Mouse (Mus musculus) forebrain, embryonic 13.5 days (tissue): Measurements from ENCODE around the gene 1520401A03Rik. TPM values are rescaled to one million over a fixed set of nuclear protein-coding genes. Genes with fewer than 3 reads are reported as not detected.
A peak's percentile ranks its signal among the peaks of the same experiment; 100 is the strongest.

Source experiments
- ATAC-seq: fragments of 200-750 bp; cut with Nextera tagmentation; 2 replicates; pipeline ENCODE4 v1.8.0; 2017
- H3K27ac ChIP-seq: fragments of 300-500 bp; sonication (generic); 2 replicates; pipeline ENCODE4 v1.5.1; 2015; ENCODE audit warnings: inconsistent platforms, mild to moderate bottlenecking, moderate library complexity
- H3K27me3 ChIP-seq: fragments of 300-500 bp; sonication (generic); 2 replicates; pipeline ENCODE4 v1.6.1; 2015; ENCODE audit warnings: mild to moderate bottlenecking, inconsistent platforms
- H3K36me3 ChIP-seq: fragments of 300-500 bp; sonication (generic); 2 replicates; pipeline ENCODE4 v1.6.1; 2015; ENCODE audit warnings: mild to moderate bottlenecking, inconsistent platforms; ENCODE audit not compliant: poor library complexity, severe bottlenecking
- H3K4me1 ChIP-seq: fragments of 300-500 bp; sonication (generic); 2 replicates; pipeline ENCODE4 v1.6.1; 2015; ENCODE audit warnings: inconsistent platforms
- H3K4me2 ChIP-seq: fragments of 300-500 bp; sonication (generic); 2 replicates; pipeline ENCODE4 v1.6.1; 2015; ENCODE audit warnings: inconsistent platforms, mild to moderate bottlenecking, moderate library complexity
- H3K4me3 ChIP-seq: fragments of 300-500 bp; sonication (generic); 2 replicates; pipeline ENCODE4 v1.5.1; 2015; ENCODE audit warnings: mild to moderate bottlenecking, inconsistent platforms
- H3K9ac ChIP-seq: fragments of 300-500 bp; sonication (generic); 2 replicates; pipeline ENCODE4 v1.6.1; 2015; ENCODE audit warnings: mild to moderate bottlenecking, inconsistent platforms
- H3K9me3 ChIP-seq: fragments of 300-500 bp; sonication (generic); replicated peaks from 2 replicates; pipeline ENCODE4 v1.6.1; 2016; ENCODE audit warnings: inconsistent platforms
- WGBS: fragments of 180-500 bp; shearing (Covaris S2); methylation state at CpG from one replicate; pipeline ENCODE4 v1.1.7; 2015; 5-methylcytosine and 5-hydroxymethylcytosine counted together
- polyA plus RNA-seq: library from polyadenylated mRNA; unstranded; fragments of >200 nt; fragmentation: Nextera tagmentation; extraction: Ambion mirVana; gene quantifications from 2 replicates; pipeline ENCODE4 v1.2.1, GENCODE M21; 2015

The 1520401A03Rik gene
- polyA plus RNA-seq, 1 experiment from 2014 or later: not detected

GRCm38 (mm10) chr17:23674271-23674952 is 48.2 kb downstream of the 1520401A03Rik start:
- Histone ChIP-seq H3K4me1 (peaks cover 47% of the 10 kb centered on the region), H3K9me3 (no peaks in the 10 kb centered on the region), H3K4me3 (peak overlapping the region; percentile 64), H3K9ac (peak overlapping the region; percentile 66), H3K36me3 (peaks cover 11% of the 10 kb centered on the region), H3K4me2 (peak overlapping the region; percentile 67), H3K27me3 (peaks cover 41% of the 10 kb centered on the region), H3K27ac (no peak overlapping the region)
- no peak for ATAC-seq
- 48% methylated on average over 9 of the region's 9 CpGs for WGBS

GRCm38 (mm10) chr17:23673424-23674073 is 49.0 kb downstream of the 1520401A03Rik start, which contains the start of the genes Hcfc1r1 and Thoc6:
TSS of gene Hcfc1r1 (plus strand) at chr17:23673596.
TSS of gene Thoc6 (minus strand) at chr17:23673882.
- Histone ChIP-seq H3K4me2 (peak within 1 kb of the TSS; percentile 67), H3K4me1 (peaks cover 43% of the 10 kb centered on the region), H3K36me3 (peaks cover 20% of the 10 kb centered on the region), H3K9ac (peak within 1 kb of the TSS; percentile 66), H3K4me3 (peak within 1 kb of the TSS; percentile 64), H3K27me3 (peaks cover 32% of the 10 kb centered on the region), H3K27ac (0 out of 2 replicates have a peak within 1 kb of the TSS, but pooled peaks have one; percentile 38), H3K9me3 (no peaks in the 10 kb centered on the region)
- WGBS: under 1% methylated on average over 45 of the region's 45 CpGs
- peak; percentile 96 for ATAC-seq

- peak overlapping the region; percentile 67 for H3K4me2 ChIP-seq
- H3K9me3 ChIP-seq: no peaks in the 10 kb centered on the region
- H3K36me3 ChIP-seq: peaks cover 28% of the 10 kb centered on the region
- peaks cover 42% of the 10 kb centered on the region for H3K4me1 ChIP-seq
- WGBS: 64% methylated on average over 3 of the region's 3 CpGs
- H3K9ac ChIP-seq: no peak overlapping the region
- peak overlapping the region; percentile 64 for H3K4me3 ChIP-seq
- ATAC-seq: no peak
- H3K27ac ChIP-seq: no peak overlapping the region
- H3K27me3 ChIP-seq: peaks cover 26% of the 10 kb centered on the region
Measured at GRCm38 (mm10) chr17:23672761-23673160, 49.8 kb downstream of the 1520401A03Rik start.

GRCm38 (mm10) chr17:23671519-23671918 is 51.1 kb downstream of the 1520401A03Rik start:
- H3K27ac ChIP-seq: no peak overlapping the region
- H3K9me3 ChIP-seq: no peaks in the 10 kb centered on the region
- H3K36me3 ChIP-seq: peaks cover 40% of the 10 kb centered on the region
- WGBS: 98% methylated on average over 3 of the region's 3 CpGs
- no peak for ATAC-seq
- H3K4me1 ChIP-seq: peaks cover 32% of the 10 kb centered on the region
- no peak overlapping the region for H3K4me3 ChIP-seq
- no peak overlapping the region for H3K4me2 ChIP-seq
- H3K9ac ChIP-seq: no peak overlapping the region
- H3K27me3 ChIP-seq: peaks cover 20% of the 10 kb centered on the region

GRCm38 (mm10) chr17:23670516-23671074 is 52.0 kb downstream of the 1520401A03Rik start:
- 88% methylated on average over 7 of the region's 7 CpGs for WGBS

GRCm38 (mm10) chr17:23665511-23665910 is 57.1 kb downstream of the 1520401A03Rik start:
- H3K4me3 ChIP-seq: no peak overlapping the region
- no peaks in the 10 kb centered on the region for H3K4me1 ChIP-seq
- 74% methylated on average over 14 of the region's 14 CpGs for WGBS
- H3K36me3 ChIP-seq: peaks cover 44% of the 10 kb centered on the region
- no peaks in the 10 kb centered on the region for H3K9me3 ChIP-seq
- peaks cover 31% of the 10 kb centered on the region for H3K27me3 ChIP-seq
- no peak; the same call in 1 of the 2 replicates for ATAC-seq
- H3K4me2 ChIP-seq: no peak overlapping the region
- H3K9ac ChIP-seq: no peak overlapping the region
- no peak overlapping the region for H3K27ac ChIP-seq

More at GRCm38 (mm10) chr17:23670516-23671074, 52.0 kb downstream of the 1520401A03Rik start:
- peaks cover 11% of the 10 kb centered on the region for H3K27me3 ChIP-seq
- no peak overlapping the region for H3K4me3 ChIP-seq
- no peaks in the 10 kb centered on the region for H3K9me3 ChIP-seq
- ATAC-seq: no peak
- H3K27ac ChIP-seq: no peak overlapping the region
- peaks cover 44% of the 10 kb centered on the region for H3K36me3 ChIP-seq
- no peak overlapping the region for H3K9ac ChIP-seq
- H3K4me1 ChIP-seq: peaks cover 23% of the 10 kb centered on the region
- no peak overlapping the region for H3K4me2 ChIP-seq

GRCm38 (mm10) chr17:23664556-23665021 is 58.0 kb downstream of the 1520401A03Rik start:
- Histone ChIP-seq H3K4me2 (no peak overlapping the region), H3K9me3 (no peaks in the 10 kb centered on the region), H3K36me3 (peaks cover 34% of the 10 kb centered on the region), H3K9ac (no peak overlapping the region), H3K4me3 (no peak overlapping the region), H3K27me3 (peaks cover 41% of the 10 kb centered on the region), H3K4me1 (peaks cover 3% of the 10 kb centered on the region; the same call in 1 of the 2 replicates), H3K27ac (no peak overlapping the region)
- peak; percentile 54 for ATAC-seq
- WGBS: 10% methylated on average over 5 of the region's 5 CpGs

- H3K9me3 ChIP-seq: no peaks in the 10 kb centered on the region
- H3K9ac ChIP-seq: no peak overlapping the region
- peaks cover 52% of the 10 kb centered on the region for H3K27me3 ChIP-seq
- ATAC-seq: no peak
- H3K4me1 ChIP-seq: peaks cover 3% of the 10 kb centered on the region; the same call in 1 of the 2 replicates
- no peak overlapping the region for H3K4me2 ChIP-seq
- peaks cover 4% of the 10 kb centered on the region for H3K36me3 ChIP-seq
- no peak overlapping the region for H3K27ac ChIP-seq
- WGBS: under 1% methylated on average over 9 of the region's 9 CpGs
- H3K4me3 ChIP-seq: no peak overlapping the region
Measured at GRCm38 (mm10) chr17:23661526-23661925, 61.1 kb downstream of the 1520401A03Rik start.

GRCm38 (mm10) chr17:23660876-23661200 is 61.7 kb downstream of the 1520401A03Rik start:
- Histone ChIP-seq H3K4me1 (peaks cover 3% of the 10 kb centered on the region; the same call in 1 of the 2 replicates), H3K36me3 (no peaks in the 10 kb centered on the region), H3K4me3 (no peak overlapping the region), H3K4me2 (peak overlapping the region; percentile 7; the same call in 1 of the 2 replicates), H3K9ac (no peak overlapping the region), H3K27ac (no peak overlapping the region), H3K27me3 (peaks cover 52% of the 10 kb centered on the region), H3K9me3 (no peaks in the 10 kb centered on the region)
- WGBS: 2% methylated on average over 14 of the region's 14 CpGs
- ATAC-seq: no peak

- H3K4me3 ChIP-seq: 0 out of 2 replicates have a peak within 1 kb of the TSS, but pooled peaks have one; percentile 2
- H3K4me1 ChIP-seq: peaks cover 3% of the 10 kb centered on the region; the same call in 1 of the 2 replicates
- no peak for ATAC-seq
- WGBS: 4% methylated on average over 27 of the region's 27 CpGs
- H3K27me3 ChIP-seq: peaks cover 52% of the 10 kb centered on the region
- H3K9ac ChIP-seq: no peak within 1 kb of the TSS
- H3K4me2 ChIP-seq: peak within 1 kb of the TSS; percentile 7; the same call in 1 of the 2 replicates
- H3K36me3 ChIP-seq: no peaks in the 10 kb centered on the region
- no peak within 1 kb of the TSS for H3K27ac ChIP-seq
- H3K9me3 ChIP-seq: no peaks in the 10 kb centered on the region
Measured at GRCm38 (mm10) chr17:23660117-23660875, 62.3 kb downstream of the 1520401A03Rik start, which contains the start of gene Bicdl2. TSS of gene Bicdl2 (plus strand) at chr17:23660506.

- Histone ChIP-seq H3K4me2 (no peak overlapping the region), H3K27ac (no peak overlapping the region), H3K4me1 (peaks cover 3% of the 10 kb centered on the region; the same call in 1 of the 2 replicates), H3K9ac (no peak overlapping the region), H3K27me3 (peaks cover 48% of the 10 kb centered on the region), H3K4me3 (no peak overlapping the region), H3K9me3 (no peaks in the 10 kb centered on the region), H3K36me3 (no peaks in the 10 kb centered on the region)
- WGBS: 87% methylated on average over 3 of the region's 3 CpGs
- ATAC-seq: no peak
Measured at GRCm38 (mm10) chr17:23658450-23658849, 64.1 kb downstream of the 1520401A03Rik start.
